Mouse (Mus musculus): ENCODE data around the gene Creb3l2. TPM values are rescaled to one million over a fixed set of nuclear protein-coding genes. Genes with fewer than 3 reads are reported as not detected.

Gene Creb3l2
- polyA plus RNA-seq (2015; fragmentation: Nextera tagmentation; extraction: Ambion mirVana) = 2.7 and 2.9 TPM in 2 replicates

GRCm38 (mm10) chr6:37442041-37442667 is at the start of gene Creb3l2:
Gene Creb3l2, minus strand, starts transcription at chr6:37442146.
- under 1% methylated on average over 33 of the region's 33 CpGs for WGBS
- H3K4me2 ChIP-seq (replicated peaks) = peak within 1 kb of the TSS; percentile 64

GRCm38 (mm10) chr6:37486502-37486901 is 44.6 kb upstream of the Creb3l2 start:
- Histone ChIP-seq H3K36me3 (no peaks in the 10 kb centered on the region), H3K27me3 (no peaks in the 10 kb centered on the region), H3K4me3 (no peak overlapping the region), H3K9me3 (no peaks in the 10 kb centered on the region), H3K27ac (replicated peaks) (no peak overlapping the region), H3K9ac (replicated peaks) (no peak overlapping the region), H3K4me2 (replicated peaks) (no peak overlapping the region), H3K4me1 (no peaks in the 10 kb centered on the region)
- 89% methylated on average over 4 of the region's 4 CpGs for WGBS
- ATAC-seq (replicated peaks) = no peak

More at GRCm38 (mm10) chr6:37442041-37442667, at the start of gene Creb3l2:
- H3K4me1 ChIP-seq = peaks cover 16% of the 10 kb centered on the region
- no peaks in the 10 kb centered on the region for H3K9me3 ChIP-seq
- H3K27me3 ChIP-seq = no peaks in the 10 kb centered on the region
- peak; percentile 99 for ATAC-seq (replicated peaks)
- H3K4me3 ChIP-seq = peak within 1 kb of the TSS; percentile 74
- peak within 1 kb of the TSS; percentile 57 for H3K9ac ChIP-seq (replicated peaks)
- H3K27ac ChIP-seq (replicated peaks) = peak within 1 kb of the TSS; percentile 75
- H3K36me3 ChIP-seq = no peaks in the 10 kb centered on the region

- no peak overlapping the region for H3K4me2 ChIP-seq (replicated peaks)
- no peak for ATAC-seq (replicated peaks)
- WGBS = 61% methylated on average over 1 of the region's 1 CpGs
- H3K4me1 ChIP-seq = no peaks in the 10 kb centered on the region
- H3K9me3 ChIP-seq = no peaks in the 10 kb centered on the region
- H3K36me3 ChIP-seq = no peaks in the 10 kb centered on the region
- no peak overlapping the region for H3K4me3 ChIP-seq
- no peaks in the 10 kb centered on the region for H3K27me3 ChIP-seq
- H3K27ac ChIP-seq (replicated peaks) = no peak overlapping the region
- no peak overlapping the region for H3K9ac ChIP-seq (replicated peaks)
These were observed 42.7 kb upstream of the Creb3l2 start for GRCm38 (mm10) chr6:37484588-37485070.

GRCm38 (mm10) chr6:37483262-37483661 is 41.3 kb upstream of the Creb3l2 start:
- no peak overlapping the region for H3K4me3 ChIP-seq
- no peak for ATAC-seq (replicated peaks)
- WGBS = 69% methylated on average over 5 of the region's 5 CpGs

GRCm38 (mm10) chr6:37481147-37481546 is 39.2 kb upstream of the Creb3l2 start:
- H3K36me3 ChIP-seq = no peaks in the 10 kb centered on the region
- WGBS = 94% methylated on average over 3 of the region's 3 CpGs
- no peak for ATAC-seq (replicated peaks)

More at GRCm38 (mm10) chr6:37483262-37483661, 41.3 kb upstream of the Creb3l2 start:
- Histone ChIP-seq H3K27me3 (no peaks in the 10 kb centered on the region), H3K9me3 (no peaks in the 10 kb centered on the region), H3K27ac (replicated peaks) (no peak overlapping the region), H3K9ac (replicated peaks) (no peak overlapping the region), H3K4me2 (replicated peaks) (no peak overlapping the region), H3K4me1 (no peaks in the 10 kb centered on the region), H3K36me3 (no peaks in the 10 kb centered on the region)

GRCm38 (mm10) chr6:37480008-37480407 is 38.1 kb upstream of the Creb3l2 start:
- Histone ChIP-seq H3K27me3 (no peaks in the 10 kb centered on the region), H3K4me2 (replicated peaks) (no peak overlapping the region)
- ATAC-seq (replicated peaks) = no peak

More at GRCm38 (mm10) chr6:37481147-37481546, 39.2 kb upstream of the Creb3l2 start:
- H3K9me3 ChIP-seq = no peaks in the 10 kb centered on the region
- no peaks in the 10 kb centered on the region for H3K4me1 ChIP-seq
- no peak overlapping the region for H3K9ac ChIP-seq (replicated peaks)
- H3K4me2 ChIP-seq (replicated peaks) = no peak overlapping the region
- H3K4me3 ChIP-seq = no peak overlapping the region
- H3K27me3 ChIP-seq = no peaks in the 10 kb centered on the region
- H3K27ac ChIP-seq (replicated peaks) = no peak overlapping the region

GRCm38 (mm10) chr6:37478481-37478880 is 36.5 kb upstream of the Creb3l2 start:
- H3K4me3 ChIP-seq = no peak overlapping the region
- 88% methylated on average over 2 of the region's 2 CpGs for WGBS
- no peak overlapping the region for H3K4me2 ChIP-seq (replicated peaks)
- H3K27ac ChIP-seq (replicated peaks) = no peak overlapping the region
- no peaks in the 10 kb centered on the region for H3K4me1 ChIP-seq
- no peak overlapping the region for H3K9ac ChIP-seq (replicated peaks)
- no peak for ATAC-seq (replicated peaks)
- no peaks in the 10 kb centered on the region for H3K36me3 ChIP-seq
- H3K27me3 ChIP-seq = no peaks in the 10 kb centered on the region
- H3K9me3 ChIP-seq = no peaks in the 10 kb centered on the region

More at GRCm38 (mm10) chr6:37480008-37480407, 38.1 kb upstream of the Creb3l2 start:
- Histone ChIP-seq H3K4me1 (no peaks in the 10 kb centered on the region), H3K9ac (replicated peaks) (no peak overlapping the region), H3K9me3 (no peaks in the 10 kb centered on the region), H3K4me3 (no peak overlapping the region), H3K27ac (replicated peaks) (no peak overlapping the region), H3K36me3 (no peaks in the 10 kb centered on the region)

GRCm38 (mm10) chr6:37473674-37474342 is 31.9 kb upstream of the Creb3l2 start:
- H3K9me3 ChIP-seq = no peaks in the 10 kb centered on the region
- H3K9ac ChIP-seq (replicated peaks) = no peak overlapping the region
- H3K27ac ChIP-seq (replicated peaks) = no peak overlapping the region
- H3K4me1 ChIP-seq = no peaks in the 10 kb centered on the region
- no peak overlapping the region for H3K4me3 ChIP-seq
- H3K4me2 ChIP-seq (replicated peaks) = no peak overlapping the region
- WGBS = 90% methylated on average over 4 of the region's 4 CpGs
- ATAC-seq (replicated peaks) = no peak
- H3K27me3 ChIP-seq = no peaks in the 10 kb centered on the region
- no peaks in the 10 kb centered on the region for H3K36me3 ChIP-seq

GRCm38 (mm10) chr6:37470216-37470615 is 28.3 kb upstream of the Creb3l2 start:
- no peak overlapping the region for H3K4me3 ChIP-seq
- no peak overlapping the region for H3K9ac ChIP-seq (replicated peaks)
- 81% methylated on average over 4 of the region's 4 CpGs for WGBS
- H3K4me1 ChIP-seq = no peaks in the 10 kb centered on the region
- no peak overlapping the region for H3K4me2 ChIP-seq (replicated peaks)
- H3K36me3 ChIP-seq = no peaks in the 10 kb centered on the region
- H3K9me3 ChIP-seq = no peaks in the 10 kb centered on the region
- no peak for ATAC-seq (replicated peaks)
- H3K27me3 ChIP-seq = no peaks in the 10 kb centered on the region
- no peak overlapping the region for H3K27ac ChIP-seq (replicated peaks)

GRCm38 (mm10) chr6:37465847-37466246 is 23.9 kb upstream of the Creb3l2 start:
- no peak overlapping the region for H3K4me3 ChIP-seq
- H3K36me3 ChIP-seq = no peaks in the 10 kb centered on the region
- no peaks in the 10 kb centered on the region for H3K9me3 ChIP-seq
- no peaks in the 10 kb centered on the region for H3K27me3 ChIP-seq
- H3K27ac ChIP-seq (replicated peaks) = no peak overlapping the region
- no peak overlapping the region for H3K9ac ChIP-seq (replicated peaks)
- no peak for ATAC-seq (replicated peaks)
- H3K4me2 ChIP-seq (replicated peaks) = no peak overlapping the region
- 0 out of 2 replicates have a peak, but pooled peaks cover 3% of the 10 kb centered on the region for H3K4me1 ChIP-seq
- 74% methylated on average over 5 of the region's 5 CpGs for WGBS

- no peak overlapping the region for H3K9ac ChIP-seq (replicated peaks)
- no peaks in the 10 kb centered on the region for H3K36me3 ChIP-seq
- no peak overlapping the region for H3K4me3 ChIP-seq
- no peaks in the 10 kb centered on the region for H3K9me3 ChIP-seq
- ATAC-seq (replicated peaks) = no peak
- no peak overlapping the region for H3K27ac ChIP-seq (replicated peaks)
- H3K27me3 ChIP-seq = no peaks in the 10 kb centered on the region
- no peak overlapping the region for H3K4me2 ChIP-seq (replicated peaks)
- H3K4me1 ChIP-seq = 0 out of 2 replicates have a peak, but pooled peaks cover 3% of the 10 kb centered on the region
These were observed 23.4 kb upstream of the Creb3l2 start for GRCm38 (mm10) chr6:37465356-37465755.

- 0 out of 2 replicates have a peak, but pooled peaks cover 3% of the 10 kb centered on the region for H3K4me1 ChIP-seq
- no peaks in the 10 kb centered on the region for H3K27me3 ChIP-seq
- H3K4me2 ChIP-seq (replicated peaks) = peak overlapping the region; percentile 42
- peak; percentile 59 for ATAC-seq (replicated peaks)
- H3K4me3 ChIP-seq = peak overlapping the region; percentile 41
- H3K36me3 ChIP-seq = no peaks in the 10 kb centered on the region
- 4% methylated on average over 5 of the region's 5 CpGs for WGBS
- no peak overlapping the region for H3K27ac ChIP-seq (replicated peaks)
- H3K9ac ChIP-seq (replicated peaks) = peak overlapping the region; percentile 24
- no peaks in the 10 kb centered on the region for H3K9me3 ChIP-seq
These were observed 22.6 kb upstream of the Creb3l2 start for GRCm38 (mm10) chr6:37464585-37464984.
